Mouse (Mus musculus): ENCODE data around the gene Sepsecs. TPM values are rescaled to one million over a fixed set of nuclear protein-coding genes. Genes with fewer than 3 reads are reported as not detected.
"Not testable (repeated sequence)": the region's sequence is repeated elsewhere in the genome, so short reads cannot be mapped to it uniquely, and the experiment has no call there.

Gene Sepsecs
- total RNA-seq (2022), result 1 to 10 TPM; 4.7 to 9.0 (median 6.9) TPM

- peak; percentile 92 for DNase-seq (ENCODE audit: low spot score)
Observed at GRCm38 (mm10) chr5:52669426-52670191, at the start of gene Sepsecs. TSS of gene Sepsecs (minus strand) at chr5:52669708.

GRCm38 (mm10) chr5:52716742-52717448, 47.4 kb upstream of the Sepsecs start:
- no peak for DNase-seq (ENCODE audit: low spot score)

GRCm38 (mm10) chr5:52712704-52713103, 43.2 kb upstream of the Sepsecs start:
- DNase-seq (ENCODE audit: low spot score), result no peak

- DNase-seq (ENCODE audit: low spot score), result no peak
Observed at GRCm38 (mm10) chr5:52704562-52704961, 35.1 kb upstream of the Sepsecs start.

GRCm38 (mm10) chr5:52697882-52698440, 28.5 kb upstream of the Sepsecs start:
- not testable (repeated sequence) for DNase-seq (ENCODE audit: low spot score)

- no peak for DNase-seq (ENCODE audit: low spot score)
Observed at GRCm38 (mm10) chr5:52697291-52697690, 27.8 kb upstream of the Sepsecs start.

- no peak for DNase-seq (ENCODE audit: low spot score)
Observed at GRCm38 (mm10) chr5:52687741-52688455, 18.4 kb upstream of the Sepsecs start.

GRCm38 (mm10) chr5:52681111-52681510, 11.6 kb upstream of the Sepsecs start:
- DNase-seq (ENCODE audit: low spot score), result no peak

- no peak for DNase-seq (ENCODE audit: low spot score)
Observed at GRCm38 (mm10) chr5:52680191-52680590, 10.7 kb upstream of the Sepsecs start.

- DNase-seq (ENCODE audit: low spot score), result no peak
Observed at GRCm38 (mm10) chr5:52678498-52679070, 9.1 kb upstream of the Sepsecs start.

- no peak for DNase-seq (ENCODE audit: low spot score)
Observed at GRCm38 (mm10) chr5:52677126-52677525, 7.6 kb upstream of the Sepsecs start.

- no peak for DNase-seq (ENCODE audit: low spot score)
Observed at GRCm38 (mm10) chr5:52674384-52675069, 5.0 kb upstream of the Sepsecs start.

GRCm38 (mm10) chr5:52673341-52673740, 3.8 kb upstream of the Sepsecs start:
- DNase-seq (ENCODE audit: low spot score), result no peak

GRCm38 (mm10) chr5:52670745-52671144, 1.2 kb upstream of the Sepsecs start:
- DNase-seq (ENCODE audit: low spot score), result no peak

GRCm38 (mm10) chr5:52666766-52667165, 2.7 kb downstream of the Sepsecs start:
- DNase-seq (ENCODE audit: low spot score), result no peak

GRCm38 (mm10) chr5:52657957-52658356, 11.6 kb downstream of the Sepsecs start:
- no peak for DNase-seq (ENCODE audit: low spot score)

- DNase-seq (ENCODE audit: low spot score), result no peak
Observed at GRCm38 (mm10) chr5:52657336-52657735, 12.2 kb downstream of the Sepsecs start.

GRCm38 (mm10) chr5:52655992-52656391, 13.5 kb downstream of the Sepsecs start:
- no peak for DNase-seq (ENCODE audit: low spot score)

- no peak for DNase-seq (ENCODE audit: low spot score)
Observed at GRCm38 (mm10) chr5:52654961-52655360, 14.5 kb downstream of the Sepsecs start.

- no peak for DNase-seq (ENCODE audit: low spot score)
Observed at GRCm38 (mm10) chr5:52652606-52653005, 16.9 kb downstream of the Sepsecs start.

- DNase-seq (ENCODE audit: low spot score), result no peak
Observed at GRCm38 (mm10) chr5:52652086-52652485, 17.4 kb downstream of the Sepsecs start.

Measured in heart, adult 8-10 months (tissue).